Mouse (Mus musculus): ENCODE results near the gene Clgn.

The Clgn gene

DNA sequence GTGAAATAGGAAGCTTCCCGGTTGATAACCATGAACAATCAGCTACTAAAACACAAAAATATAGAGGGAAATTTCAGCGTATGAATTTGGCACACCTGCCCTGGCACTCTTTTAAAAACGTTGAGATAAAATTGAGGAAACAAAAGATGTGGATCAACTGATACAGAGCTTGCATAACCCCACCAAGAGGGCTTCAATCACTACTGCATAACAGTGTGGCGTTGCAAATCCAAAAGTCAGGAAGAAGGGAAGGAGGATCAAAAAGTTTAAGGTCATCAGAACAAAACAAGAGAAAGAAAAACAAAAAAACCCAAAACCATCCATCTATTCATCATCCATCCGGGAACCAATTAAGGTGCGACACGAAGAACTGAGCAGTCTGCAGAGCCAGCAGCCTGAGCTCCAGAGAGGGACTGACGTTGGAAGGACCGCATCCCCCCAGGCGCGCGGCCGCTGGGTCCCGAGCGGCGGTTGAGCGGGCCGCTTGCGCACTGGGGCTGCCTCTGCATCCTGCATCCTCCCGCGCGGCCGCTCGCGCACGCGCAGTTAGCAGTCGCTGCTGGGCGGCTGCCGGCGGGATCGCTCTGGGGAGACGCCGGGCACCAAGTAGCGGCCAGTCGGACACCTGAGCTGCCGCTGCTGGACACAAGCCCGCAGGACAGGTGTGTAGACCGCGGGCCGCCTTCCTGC, at the start of gene Clgn:
TSS of gene Clgn (plus strand) at position 552 of the 690 bp plus-strand sequence.
- in situ Hi-C loops (cut with MboI; ENCODE audit: unreplicated experiment in 2 of 2) = loop anchor here in 1 of 2 experiments (5.0 kb wide), 1 partner anchor 57 kb away; the partner anchor contains the start of gene Elmod2

DNA sequence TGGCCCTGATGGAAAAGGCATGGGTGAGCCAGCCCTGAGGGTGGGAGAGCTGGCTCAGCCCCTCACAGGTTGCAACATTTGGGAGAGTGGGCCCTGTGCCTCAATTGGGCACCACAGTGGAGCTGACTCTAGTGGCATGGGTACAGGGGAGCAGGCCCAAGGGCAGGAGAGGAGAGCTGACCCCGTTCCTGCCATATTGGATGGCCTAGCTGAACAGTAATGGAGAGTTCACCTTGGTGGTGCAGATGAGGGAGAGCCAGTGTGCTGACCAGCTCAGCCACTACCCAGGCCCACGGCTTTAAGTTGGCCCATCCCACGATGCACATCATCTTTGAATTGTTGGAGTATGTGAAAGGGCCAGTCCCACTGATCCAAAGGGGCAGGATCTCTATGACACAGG, 47.6 kb upstream of the Clgn start:
- in situ Hi-C loops (cut with MboI; ENCODE audit: unreplicated experiment in 2 of 2) = loop anchor here in 1 of 2 experiments (5.0 to 25.0 kb wide), 2 partner anchors 95 to 245 kb away; no protein-coding TSS in a partner anchor

DNA sequence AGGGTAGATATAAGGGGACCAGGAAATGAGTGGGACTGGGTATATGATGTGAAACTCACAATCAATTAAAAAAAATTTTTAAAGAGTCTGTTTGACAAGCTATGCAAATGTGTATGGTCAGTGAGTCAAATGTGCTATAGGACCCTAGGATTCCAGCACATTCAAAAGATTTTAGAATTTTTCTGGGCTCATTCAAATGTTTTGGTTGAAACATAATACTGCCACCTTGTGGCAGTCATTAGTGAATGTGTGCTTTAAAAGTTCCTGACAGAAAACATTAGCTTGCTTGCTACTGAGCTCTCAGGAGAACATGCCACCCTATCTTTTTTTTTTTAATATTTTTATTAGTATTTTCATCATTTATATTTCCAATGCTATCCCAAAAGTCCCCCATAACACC, 47.0 kb upstream of the Clgn start:
- in situ Hi-C loops (cut with MboI; ENCODE audit: unreplicated experiment in 2 of 2) = loop anchor here in 1 of 2 experiments (5.0 to 25.0 kb wide), 2 partner anchors 95 to 245 kb away; no protein-coding TSS in a partner anchor

DNA sequence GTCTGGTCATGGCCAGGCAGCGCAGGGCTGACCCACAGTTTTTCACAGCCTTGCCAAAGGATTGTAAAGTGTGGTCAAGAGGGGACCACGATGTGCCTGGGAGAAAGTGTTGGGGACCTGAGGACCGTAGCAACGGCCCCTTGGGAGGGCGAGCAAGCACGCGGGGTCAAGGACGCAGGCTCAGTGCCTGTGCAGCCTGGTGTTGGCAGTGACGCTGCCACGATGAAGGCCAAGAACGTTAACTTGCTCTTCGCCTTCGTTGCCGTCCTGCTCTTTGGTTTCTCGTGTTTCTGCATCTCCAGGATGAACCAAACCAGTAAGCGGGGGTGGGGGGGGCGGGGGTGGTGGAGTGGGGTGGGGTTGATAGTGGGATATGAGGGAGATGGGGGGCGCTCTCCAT, 41.4 kb upstream of the Clgn start, which contains the start of gene Mgat4d:
TSS of gene Mgat4d (plus strand) at position 209 of the 400 bp plus-strand sequence.
- in situ Hi-C loops (cut with MboI; ENCODE audit: unreplicated experiment in 2 of 2) = loop anchor here (5.0 to 25.0 kb wide), 2 partner anchors 89 to 251 kb away; no protein-coding TSS in a partner anchor

DNA sequence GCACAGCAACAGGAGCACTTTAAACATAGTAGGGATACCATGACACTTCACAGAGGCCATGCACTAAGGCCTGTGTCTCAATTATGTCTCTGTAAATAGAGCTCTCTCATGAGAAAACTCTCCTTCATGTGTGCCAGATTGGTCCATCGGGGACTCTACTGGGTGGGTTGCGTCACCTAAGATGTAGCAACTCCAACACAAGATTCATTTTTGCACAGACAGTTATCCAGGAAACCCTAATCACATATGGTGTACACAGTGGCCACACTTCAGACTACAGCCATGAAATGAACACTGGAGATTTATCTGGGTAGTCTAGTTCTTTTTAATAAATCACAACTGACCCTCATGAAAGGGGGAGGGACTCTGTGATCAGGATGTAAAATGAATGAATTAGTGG, 38.4 kb upstream of the Clgn start:
- in situ Hi-C loops (cut with MboI; ENCODE audit: unreplicated experiment in 2 of 2) = no loop called here

DNA sequence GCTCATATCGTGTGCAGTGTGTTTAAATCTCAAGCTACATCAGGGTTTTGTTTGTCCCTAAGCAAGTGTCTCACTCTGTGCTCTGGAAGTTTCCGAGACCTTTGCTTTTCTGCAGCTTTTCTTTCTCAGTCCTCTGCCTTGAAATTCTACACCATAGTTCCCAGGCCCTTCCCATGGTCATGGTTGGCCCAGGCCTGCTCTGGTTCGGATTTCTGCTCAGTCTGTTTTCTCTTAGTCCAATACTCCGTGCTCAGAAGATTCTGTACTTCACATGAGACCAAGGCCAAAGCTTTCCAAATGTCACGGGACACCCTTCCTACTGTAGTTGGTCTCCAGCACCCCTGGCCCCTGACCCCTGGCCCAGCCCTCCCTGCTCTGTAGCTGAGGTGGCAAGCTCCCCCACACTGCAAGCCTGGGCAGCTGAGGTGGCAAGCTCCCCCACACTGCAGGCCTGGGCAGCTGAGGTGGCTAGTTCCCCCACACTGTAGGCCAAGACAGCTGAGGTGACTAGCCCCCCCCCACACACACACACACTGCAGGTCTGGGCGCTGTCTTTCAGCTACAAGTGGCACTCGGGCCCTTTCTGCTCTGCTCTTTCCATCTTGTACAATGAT, 26.4 kb upstream of the Clgn start:
- in situ Hi-C loops (cut with MboI; ENCODE audit: unreplicated experiment in 2 of 2) = no loop called here

DNA sequence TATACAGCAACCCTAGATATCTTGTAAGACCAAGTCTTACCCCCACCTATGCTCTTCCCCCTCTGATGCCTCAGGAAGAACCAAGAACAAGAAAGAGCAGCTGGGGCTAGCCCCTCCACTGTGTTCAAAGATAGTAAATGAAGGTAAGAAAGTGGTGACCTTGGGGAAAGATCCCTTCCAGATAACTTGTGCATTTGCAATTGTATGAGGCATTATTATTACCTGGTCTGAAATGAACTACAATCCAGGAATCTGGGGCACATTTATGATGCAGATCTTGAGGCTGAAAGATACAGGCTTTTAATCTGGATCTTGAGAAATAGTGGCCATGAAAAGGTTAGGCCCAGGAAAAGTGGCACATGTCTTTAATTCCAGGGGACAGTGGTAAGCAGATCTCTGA, 12.4 kb upstream of the Clgn start:
- in situ Hi-C loops (cut with MboI; ENCODE audit: unreplicated experiment in 2 of 2) = no loop called here

DNA sequence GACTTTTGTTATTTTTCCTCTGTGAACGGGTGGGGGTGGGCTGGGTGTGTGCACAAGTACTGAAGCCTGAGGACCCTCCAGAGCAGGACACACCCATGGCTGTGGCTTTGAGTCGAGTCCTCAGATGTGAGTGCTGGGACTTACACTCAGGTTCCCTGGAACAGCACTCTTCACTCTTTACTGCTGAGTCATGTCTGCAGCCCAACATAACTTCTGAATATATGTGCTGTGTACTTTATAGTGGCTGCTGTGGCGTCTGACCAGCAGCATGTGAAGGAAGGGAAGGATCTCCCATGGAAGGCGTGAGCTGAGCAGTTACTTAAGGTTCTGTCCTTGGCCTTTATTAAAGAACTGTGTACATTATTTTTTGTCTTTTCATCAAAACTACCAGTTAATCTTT, 9.5 kb upstream of the Clgn start:
- in situ Hi-C loops (cut with MboI; ENCODE audit: unreplicated experiment in 2 of 2) = no loop called here

DNA sequence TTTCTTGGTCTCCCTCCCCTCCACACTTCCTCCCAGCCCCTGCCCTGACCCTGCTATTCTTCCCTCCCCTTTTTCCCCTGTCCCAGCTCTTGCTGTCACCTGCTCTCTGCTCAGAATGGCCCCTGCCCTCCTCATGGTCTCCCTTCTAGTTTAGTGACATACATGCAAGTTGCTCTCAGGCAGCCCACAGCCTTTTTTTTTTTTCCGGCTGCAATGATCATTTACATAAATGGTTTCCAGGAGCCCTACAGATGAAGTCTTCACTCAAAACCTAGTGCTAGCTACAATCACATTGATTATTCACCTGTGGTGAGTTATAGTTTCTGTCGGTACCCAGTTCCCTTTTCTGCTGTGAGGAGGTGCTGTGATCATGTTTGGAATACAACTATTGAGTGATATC, 8.7 kb upstream of the Clgn start:
- in situ Hi-C loops (cut with MboI; ENCODE audit: unreplicated experiment in 2 of 2) = no loop called here

DNA sequence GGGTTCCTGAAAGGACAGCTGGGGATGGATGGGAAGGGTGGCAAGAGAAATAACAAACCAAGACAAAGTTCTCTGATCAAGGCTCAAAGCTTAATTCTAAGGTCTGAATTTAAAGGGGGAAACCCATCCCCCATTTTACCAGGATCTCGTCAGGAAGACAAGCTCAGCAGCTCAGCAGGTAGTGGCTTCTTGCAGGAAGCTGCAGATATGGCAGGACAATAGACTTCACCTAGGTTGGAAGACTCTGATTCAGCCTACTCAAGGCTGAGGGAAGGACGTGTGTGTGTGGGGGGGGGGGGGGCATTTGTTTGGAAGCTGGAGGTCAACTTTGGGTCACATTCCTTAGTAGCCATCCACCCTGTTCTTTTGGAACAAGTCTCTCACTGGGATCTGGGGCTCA, 6.8 kb upstream of the Clgn start:
- in situ Hi-C loops (cut with MboI; ENCODE audit: unreplicated experiment in 2 of 2) = no loop called here

DNA sequence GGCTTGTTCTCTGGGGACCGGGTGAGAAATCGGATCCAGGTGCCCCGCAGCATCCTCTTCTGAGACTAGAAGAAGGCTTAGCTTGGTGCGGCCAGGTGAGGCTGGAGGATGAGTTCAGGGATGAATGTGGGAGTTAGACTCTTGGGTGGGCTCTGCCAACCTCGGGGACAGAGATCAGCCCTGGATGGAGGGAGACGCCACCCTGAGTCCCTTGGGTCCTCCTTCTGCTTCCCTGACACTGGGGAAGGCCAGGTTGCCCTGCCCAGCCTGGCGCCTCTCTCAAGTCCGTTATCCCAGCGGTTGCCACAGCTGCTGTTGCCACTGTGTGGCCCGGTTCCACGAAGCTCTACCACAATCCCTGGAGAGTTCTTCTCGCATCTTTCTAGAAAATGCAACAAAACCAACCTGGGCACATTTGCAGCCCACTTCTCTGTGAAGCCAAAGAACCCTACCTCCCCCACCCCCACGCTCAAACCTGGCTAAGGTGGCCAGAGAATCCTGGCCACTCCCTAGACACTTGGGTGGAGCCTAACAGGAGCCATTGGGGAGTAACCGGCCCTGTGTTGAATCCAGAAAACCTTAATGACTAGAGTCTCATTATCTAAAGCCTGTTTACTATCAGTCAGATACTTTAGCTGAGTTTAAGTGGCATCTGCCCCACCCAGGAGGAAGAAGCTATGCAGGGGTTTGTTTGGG, 487 bp downstream of the Clgn start:
- in situ Hi-C loops (cut with MboI; ENCODE audit: unreplicated experiment in 2 of 2) = no loop called here

DNA sequence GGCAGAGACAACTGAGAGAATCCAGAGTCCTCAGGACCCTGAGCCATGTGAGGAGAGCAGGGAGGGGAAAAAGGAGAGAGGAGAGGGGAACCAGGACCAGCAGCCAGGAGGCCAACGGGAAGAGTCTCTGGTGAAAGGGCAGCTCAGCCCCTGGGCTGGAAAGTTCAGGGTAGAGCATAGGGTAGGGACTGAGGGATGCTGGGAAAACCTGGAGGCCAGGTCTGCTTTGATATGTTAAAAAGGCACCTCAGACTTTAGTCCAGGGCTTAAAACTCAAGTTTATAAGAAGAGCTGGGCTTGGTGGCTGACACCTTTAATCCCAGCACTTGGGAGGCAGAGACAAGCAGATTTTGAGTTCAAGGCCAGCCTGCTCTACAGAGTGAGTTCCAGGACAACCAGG, 2.9 kb downstream of the Clgn start:
- in situ Hi-C loops (cut with MboI; ENCODE audit: unreplicated experiment in 2 of 2) = no loop called here

DNA sequence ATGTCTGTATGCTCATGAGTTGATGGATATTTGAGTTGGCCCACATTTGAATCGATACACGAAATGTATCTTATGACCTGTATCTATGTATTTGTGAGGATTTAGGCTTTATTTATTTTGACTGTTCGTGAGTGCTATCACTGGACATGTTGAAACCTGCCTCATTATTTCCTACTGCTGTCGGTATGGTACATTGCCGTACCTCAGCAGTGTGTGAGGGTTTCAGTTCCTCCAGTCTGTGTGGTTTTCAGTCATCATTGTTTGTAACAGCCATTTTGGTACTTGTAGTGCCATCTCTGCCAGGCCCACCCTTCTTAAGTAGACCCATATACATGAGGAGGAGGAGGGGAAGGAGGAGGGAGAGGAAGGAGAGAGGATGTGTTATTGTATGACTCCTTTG, 4.7 kb downstream of the Clgn start:
- in situ Hi-C loops (cut with MboI; ENCODE audit: unreplicated experiment in 2 of 2) = no loop called here

DNA sequence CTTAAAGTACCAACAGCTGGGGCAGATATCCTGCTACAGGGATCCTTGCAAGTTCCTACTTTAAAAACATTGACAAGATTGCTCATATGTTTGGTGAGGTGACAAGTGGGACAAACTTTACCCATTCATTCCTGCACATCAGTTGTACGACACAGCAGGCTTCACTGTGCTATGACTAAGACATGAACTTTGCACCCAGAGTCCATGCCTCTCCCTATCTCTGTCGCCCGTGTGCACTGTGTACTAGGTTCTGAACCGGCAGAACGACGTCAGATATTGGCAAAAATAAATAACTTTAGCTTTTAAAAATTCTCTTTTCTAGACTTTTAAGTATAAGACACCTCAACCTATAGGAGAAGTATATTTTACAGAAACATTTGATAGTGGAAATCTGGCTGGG, 7.0 kb downstream of the Clgn start:
- in situ Hi-C loops (cut with MboI; ENCODE audit: unreplicated experiment in 2 of 2) = no loop called here

DNA sequence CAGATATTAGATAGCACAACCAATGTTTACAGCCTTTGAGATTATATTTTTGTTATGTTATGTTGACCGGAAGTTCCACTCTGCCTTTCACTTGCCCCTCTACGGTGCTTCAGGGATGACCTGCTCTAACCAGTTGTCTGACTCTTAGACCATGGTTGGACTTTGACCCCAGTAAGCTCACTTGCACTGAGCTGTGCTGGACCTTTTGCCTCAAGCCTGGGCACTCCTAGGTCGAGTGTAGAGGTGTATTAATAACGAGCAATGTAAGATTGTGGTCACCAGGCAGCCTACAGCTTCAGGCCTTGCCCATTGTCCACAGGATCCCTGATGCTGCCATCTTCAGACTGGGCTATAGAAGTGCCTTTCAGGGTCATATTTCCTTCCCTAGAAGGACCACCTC, 8.1 kb downstream of the Clgn start:
- in situ Hi-C loops (cut with MboI; ENCODE audit: unreplicated experiment in 2 of 2) = no loop called here

DNA sequence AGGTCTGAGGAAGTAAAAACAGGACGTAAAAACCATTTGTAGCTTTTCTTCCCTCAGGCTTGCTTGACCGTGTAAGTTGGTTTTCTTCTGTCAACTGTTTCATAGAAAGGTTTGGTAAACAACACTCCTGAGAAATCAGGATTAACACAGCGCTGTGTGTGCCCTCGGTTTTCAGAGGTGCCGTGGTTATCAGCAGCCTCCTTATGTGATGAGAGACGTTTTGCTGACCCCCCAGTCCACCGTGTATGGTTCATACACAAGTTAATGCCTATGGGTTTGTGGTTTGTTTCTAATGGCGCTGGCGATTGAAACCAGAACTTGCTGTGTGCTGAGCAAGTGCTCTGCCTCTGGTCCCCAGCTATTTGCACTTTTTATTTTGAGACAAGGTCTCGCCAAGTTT, 15.9 kb downstream of the Clgn start:
- in situ Hi-C loops (cut with MboI; ENCODE audit: unreplicated experiment in 2 of 2) = no loop called here

DNA sequence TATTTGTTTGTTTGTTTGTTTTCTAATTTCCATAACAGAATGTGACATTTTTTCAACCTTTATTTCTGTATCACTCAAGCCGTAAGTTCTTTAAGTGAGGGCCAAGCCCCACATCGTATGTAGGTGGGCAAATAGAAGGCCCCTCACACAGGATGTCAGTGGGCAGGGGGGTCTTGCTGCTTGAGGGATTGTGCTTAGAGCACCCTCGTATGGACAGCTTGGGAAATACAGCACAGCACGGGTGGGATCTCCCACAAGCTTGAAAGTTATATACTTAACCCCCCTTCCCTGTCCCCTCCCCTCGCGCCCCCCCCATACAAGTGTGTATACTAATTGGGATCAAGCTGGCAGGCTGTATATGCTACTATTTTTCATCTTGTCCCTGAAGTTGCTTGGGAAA, 17.2 kb downstream of the Clgn start:
- in situ Hi-C loops (cut with MboI; ENCODE audit: unreplicated experiment in 2 of 2) = no loop called here

DNA sequence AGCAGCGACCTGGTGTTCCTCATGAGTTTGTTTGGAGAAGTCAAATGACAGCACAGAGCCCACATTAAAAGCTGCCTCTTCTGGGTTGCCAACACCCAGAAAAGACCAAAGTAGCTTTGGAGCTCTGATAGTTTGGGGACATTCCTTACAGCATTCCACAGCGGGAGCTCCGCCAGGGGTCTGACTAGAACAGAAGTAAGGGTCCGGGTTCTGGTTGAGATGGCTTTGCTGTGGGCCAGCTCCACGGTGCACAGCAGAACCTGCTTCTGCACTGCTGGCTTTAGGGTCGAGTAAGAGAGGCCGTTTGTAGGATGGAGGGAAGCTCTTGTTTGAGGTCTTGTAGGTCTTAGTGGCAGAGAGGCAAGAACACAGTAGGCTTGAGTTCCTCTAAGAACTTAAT, 18.8 kb downstream of the Clgn start:
- in situ Hi-C loops (cut with MboI; ENCODE audit: unreplicated experiment in 2 of 2) = no loop called here

DNA sequence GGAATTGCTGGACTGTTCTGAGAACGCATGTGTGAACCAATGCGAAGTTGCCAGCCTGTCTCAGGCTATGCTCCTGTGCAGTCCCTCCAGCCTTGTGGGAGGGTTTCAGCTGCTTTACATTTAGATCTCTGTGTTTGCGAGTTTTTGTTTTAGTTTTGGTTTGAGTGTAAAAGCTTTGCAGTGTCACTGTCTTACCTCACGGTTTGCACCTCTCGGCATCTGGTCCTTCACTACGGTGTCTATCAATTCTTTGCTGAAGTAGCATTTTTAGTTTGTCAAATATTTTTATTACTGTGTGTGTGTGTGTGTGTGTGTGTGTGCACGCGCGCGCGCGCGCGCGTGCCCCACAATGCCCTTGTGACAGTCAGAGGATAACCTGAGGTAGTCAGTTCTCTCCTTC, 27.2 kb downstream of the Clgn start:
- in situ Hi-C loops (cut with MboI; ENCODE audit: unreplicated experiment in 2 of 2) = no loop called here

DNA sequence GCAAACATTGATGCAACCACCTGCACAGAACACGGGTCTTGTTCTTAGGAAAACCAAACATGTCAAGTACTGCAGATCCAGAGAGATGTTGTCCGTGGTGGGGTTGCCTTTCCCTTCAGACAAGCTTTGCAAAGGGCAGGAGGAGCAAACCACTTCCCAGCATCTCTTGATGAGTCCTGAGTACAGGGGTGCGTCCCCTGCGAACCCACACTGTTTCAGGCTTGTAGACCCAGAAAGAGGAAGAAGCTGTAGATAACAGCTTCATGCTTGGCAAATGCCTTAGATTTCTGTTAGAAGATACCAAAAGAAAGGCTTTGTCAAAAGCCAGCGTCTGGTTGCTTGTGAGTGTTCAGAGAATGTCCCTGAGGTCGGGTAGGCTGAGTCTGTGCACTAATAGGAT, 28.3 kb downstream of the Clgn start:
- in situ Hi-C loops (cut with MboI; ENCODE audit: unreplicated experiment in 2 of 2) = no loop called here

DNA sequence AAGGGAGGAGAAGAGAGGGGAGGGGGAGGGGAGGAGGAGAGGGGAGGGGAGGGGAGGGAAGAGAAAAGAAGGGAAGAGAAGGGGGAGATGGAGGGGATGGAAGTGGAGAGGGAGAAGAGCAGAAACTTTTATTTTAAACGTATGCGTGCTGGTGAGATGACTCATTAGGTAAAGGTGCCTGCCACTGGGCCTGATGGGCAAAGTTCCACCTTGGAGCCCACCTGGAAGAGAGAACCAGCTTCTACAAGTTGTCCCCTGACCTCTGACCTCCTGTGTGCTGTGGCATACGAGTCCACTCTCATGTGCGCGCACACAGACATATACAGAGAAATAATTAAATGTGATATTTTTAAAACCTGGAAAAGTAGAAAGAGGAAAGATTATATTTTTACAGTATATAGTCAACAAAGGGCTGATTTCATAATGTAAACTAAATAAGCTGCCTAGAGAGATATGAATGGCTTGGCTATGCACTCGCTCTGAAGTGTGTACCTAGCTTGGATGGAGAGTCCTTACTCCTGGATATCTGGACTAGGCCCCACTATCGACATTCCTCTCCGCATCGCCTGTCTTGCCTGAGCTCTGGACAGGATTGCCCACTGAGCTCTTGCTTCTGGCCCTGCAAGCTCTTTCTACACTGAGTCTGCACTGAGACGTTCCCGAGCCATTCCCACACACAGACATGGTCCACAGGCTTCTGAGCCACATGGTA, 29.3 kb downstream of the Clgn start:
- in situ Hi-C loops (cut with MboI; ENCODE audit: unreplicated experiment in 2 of 2) = no loop called here
